Mouse (Mus musculus) liver, adult 2 months (tissue): Measurements from ENCODE around the gene Cdhr3. TPM values are rescaled to one million over a fixed set of nuclear protein-coding genes. Genes with fewer than 3 reads are reported as not detected.

Experiments
- DNase-seq: peaks from one replicate; pipeline ENCODE4 v3.0.0-alpha.2; 2011; ENCODE audit warnings: low read depth, low spot score; ENCODE audit errors: extremely low read depth
- H3K27ac ChIP-seq: fragments of 200-500 bp; replicated peaks from 2 replicates; pipeline ENCODE4 v1.5.1; 2012; ENCODE audit warnings: low read depth, mild to moderate bottlenecking, control low read depth, inconsistent platforms, low read length; ENCODE audit not compliant: insufficient read depth
- H3K27me3 ChIP-seq: fragments of 200-500 bp; 2 replicates; pipeline ENCODE4 v1.6.1; 2012; ENCODE audit warnings: mild to moderate bottlenecking, moderate library complexity, low read length, inconsistent platforms; ENCODE audit not compliant: control insufficient read depth, insufficient read depth
- H3K36me3 ChIP-seq: fragments of 200-500 bp; 2 replicates; pipeline ENCODE4 v1.6.1; 2012; ENCODE audit warnings: low read length, inconsistent platforms; ENCODE audit not compliant: control insufficient read depth, insufficient read depth
- H3K4me1 ChIP-seq: fragments of 200-500 bp; 2 replicates; pipeline ENCODE4 v1.6.1; 2011; ENCODE audit warnings: low read length; ENCODE audit not compliant: control insufficient read depth, insufficient read depth
- H3K4me3 ChIP-seq: fragments of 200-500 bp; 2 replicates; pipeline ENCODE4 v1.5.1; 2011; ENCODE audit warnings: low read depth, mild to moderate bottlenecking, control low read depth, low read length, moderate library complexity; ENCODE audit not compliant: insufficient read depth
- H3K79me2 ChIP-seq: fragments of 200-500 bp; 2 replicates; pipeline ENCODE4 v1.6.1; 2012; ENCODE audit warnings: inconsistent platforms, mild to moderate bottlenecking, low read length, moderate library complexity; ENCODE audit not compliant: control insufficient read depth, insufficient read depth
- H3K9ac ChIP-seq: fragments of 200-500 bp; 2 replicates; pipeline ENCODE4 v1.6.1; 2012; ENCODE audit warnings: low read depth, mild to moderate bottlenecking, control low read depth, inconsistent platforms, low read length
- CTCF ChIP-seq: fragments of 200-500 bp; IDR thresholded peaks from 2 replicates; pipeline ENCODE4 v1.5.1; 2011; ENCODE audit warnings: low read depth, low read length, control low read depth
- POLR2A ChIP-seq: fragments of 200-500 bp; IDR thresholded peaks from 2 replicates; pipeline ENCODE4 v1.6.1; 2011; ENCODE audit warnings: low read length, control low read depth; ENCODE audit not compliant: insufficient read depth; ENCODE audit errors: extremely low read depth
- WGBS: fragments of 180-500 bp; shearing (Covaris S2); methylation state at CpG from one replicate; pipeline ENCODE4 v1.1.7; 2018; 5-methylcytosine and 5-hydroxymethylcytosine counted together
- polyA plus RNA-seq: library from polyadenylated mRNA; depleted of rRNA; stranded (reverse); fragments of >200 nt; gene quantifications from 2 replicates; pipeline ENCODE4 v1.2.3, GENCODE M21; 2012; rRNA removed
- total RNA-seq: library from RNA; depleted of rRNA; stranded (reverse); fragments of >200 nt; gene quantifications from 2 replicates; pipeline ENCODE4 v1.2.3, GENCODE M21; 2014; rRNA removed

Gene Cdhr3
- total RNA-seq: not detected in 2 replicates
- polyA plus RNA-seq: not detected in 2 replicates

GRCm38 (mm10) chr12:33092775-33093174 is at the start of gene Cdhr3:
TSS of gene Cdhr3 (minus strand) at chr12:33092875.
- Histone ChIP-seq H3K4me3 (no peak within 1 kb of the TSS), H3K27me3 (no peaks in the 10 kb centered on the region), H3K27ac (no peak within 1 kb of the TSS), H3K79me2 (no peaks in the 10 kb centered on the region), H3K4me1 (no peaks in the 10 kb centered on the region), H3K9ac (no peak within 1 kb of the TSS), H3K36me3 (no peaks in the 10 kb centered on the region)
- TF ChIP-seq POLR2A: no peak
- no peak for TF ChIP-seq CTCF
- WGBS: 78% methylated on average over 6 of the region's 6 CpGs
- DNase-seq: no peak

- Histone ChIP-seq H3K27ac (no peak overlapping the region), H3K79me2 (no peaks in the 10 kb centered on the region), H3K36me3 (no peaks in the 10 kb centered on the region), H3K27me3 (no peaks in the 10 kb centered on the region), H3K9ac (no peak overlapping the region), H3K4me1 (no peaks in the 10 kb centered on the region), H3K4me3 (no peak overlapping the region)
- WGBS: 94% methylated on average over 3 of the region's 3 CpGs
- no peak for TF ChIP-seq CTCF
- no peak for TF ChIP-seq POLR2A
- no peak for DNase-seq
Observed at GRCm38 (mm10) chr12:33139083-33139482, 46.4 kb upstream of the Cdhr3 start.

GRCm38 (mm10) chr12:33137857-33138256 is 45.2 kb upstream of the Cdhr3 start:
- Histone ChIP-seq H3K79me2 (no peaks in the 10 kb centered on the region), H3K27me3 (no peaks in the 10 kb centered on the region), H3K9ac (no peak overlapping the region), H3K4me3 (no peak overlapping the region), H3K27ac (no peak overlapping the region), H3K4me1 (no peaks in the 10 kb centered on the region), H3K36me3 (no peaks in the 10 kb centered on the region)
- no peak for DNase-seq
- WGBS: 85% methylated on average over 1 of the region's 1 CpGs
- TF ChIP-seq POLR2A (no peak), CTCF (no peak)

- 63% methylated on average over 7 of the region's 7 CpGs for WGBS
- Histone ChIP-seq H3K79me2 (no peaks in the 10 kb centered on the region), H3K4me3 (no peak overlapping the region), H3K36me3 (no peaks in the 10 kb centered on the region), H3K27me3 (no peaks in the 10 kb centered on the region), H3K27ac (no peak overlapping the region), H3K4me1 (no peaks in the 10 kb centered on the region), H3K9ac (no peak overlapping the region)
- TF ChIP-seq CTCF: no peak
- TF ChIP-seq POLR2A: no peak
- DNase-seq: no peak
Observed at GRCm38 (mm10) chr12:33131796-33132195, 39.1 kb upstream of the Cdhr3 start.

- no peaks in the 10 kb centered on the region for H3K4me1 ChIP-seq
- H3K79me2 ChIP-seq: no peaks in the 10 kb centered on the region
- H3K4me3 ChIP-seq: no peak overlapping the region
- no peaks in the 10 kb centered on the region for H3K27me3 ChIP-seq
- WGBS: 69% methylated on average over 8 of the region's 8 CpGs
- no peak for DNase-seq
- no peak overlapping the region for H3K27ac ChIP-seq
- no peak overlapping the region for H3K9ac ChIP-seq
- no peak for TF ChIP-seq CTCF
- TF ChIP-seq POLR2A: no peak
- H3K36me3 ChIP-seq: no peaks in the 10 kb centered on the region
Observed at GRCm38 (mm10) chr12:33130401-33130800, 37.7 kb upstream of the Cdhr3 start.

- H3K27me3 ChIP-seq: no peaks in the 10 kb centered on the region
- H3K79me2 ChIP-seq: no peaks in the 10 kb centered on the region
- no peak overlapping the region for H3K4me3 ChIP-seq
- no peak for TF ChIP-seq POLR2A
- H3K4me1 ChIP-seq: no peaks in the 10 kb centered on the region
- H3K27ac ChIP-seq: no peak overlapping the region
- H3K36me3 ChIP-seq: no peaks in the 10 kb centered on the region
- H3K9ac ChIP-seq: no peak overlapping the region
- no peak for DNase-seq
- 25% methylated on average over 4 of the region's 4 CpGs for WGBS
Observed at GRCm38 (mm10) chr12:33129410-33129809, 36.7 kb upstream of the Cdhr3 start.
